8 mouse cellular contexts compared by ENCODE assay signal in genomic region chr16:91995459-91996190, GRCm38 (mm10).
A peak's percentile ranks its signal among the peaks of the same experiment; 100 is the strongest.
DNase-seq lines count a peak whose midpoint lies in the region; ATAC-seq and TF ChIP-seq lines count a peak whose summit lies in the region.

No protein-coding gene starts in this region.

- no peak overlapping the region for H3K9ac ChIP-seq in lung, embryonic 14.5 days
- 0 out of 2 replicates have a peak overlapping the region, but pooled peaks have one; percentile 1 for H3K9ac ChIP-seq in hindbrain, embryonic 14.5 days
- no peak overlapping the region for H3K9ac ChIP-seq in midbrain, embryonic 15.5 days

- no peak for TF ChIP-seq CTCF in lung, embryonic 14.5 days (IDR thresholded peaks at IDR 0.05; ENCODE audit: low read depth)

- DNase-seq in lung, embryonic 14.5 days: peak; percentile 84
- no peak for DNase-seq in lung, adult 18-20 months
- peak; percentile 16 to 29 for DNase-seq in cerebellum, postnatal 36 days
- peak; percentile 52 for DNase-seq in hindbrain, embryonic 14.5 days (ENCODE audit: low spot score)
- DNase-seq in layer of hippocampus, postnatal 36 days: peak; percentile 25 to 26
- DNase-seq in urinary bladder, postnatal 10 days (ENCODE audit: low spot score): no peak

- WGBS in lung, embryonic 14.5 days: 7% methylated on average over 13 of the region's 13 CpGs
- WGBS in hindbrain, embryonic 14.5 days: 23% methylated on average over 13 of the region's 13 CpGs
- 28% methylated on average over 13 of the region's 13 CpGs for WGBS in midbrain, embryonic 15.5 days

- H3K4me3 ChIP-seq in lung, embryonic 14.5 days (ENCODE audit: low read depth, low read length): no peak overlapping the region
- H3K4me3 ChIP-seq in hindbrain, embryonic 14.5 days (replicated peaks; ENCODE audit: low read length): peak overlapping the region; percentile 7; the same call in 1 of the 2 replicates
- H3K4me3 ChIP-seq in midbrain, embryonic 15.5 days: peak overlapping the region; percentile 18

- peak overlapping the region; percentile 47 for H3K27ac ChIP-seq in lung, embryonic 14.5 days (ENCODE audit: low read depth)
- H3K27ac ChIP-seq in hindbrain, embryonic 14.5 days: peak overlapping the region; percentile 10
- 0 out of 2 replicates have a peak overlapping the region, but pooled peaks have one; percentile 28 for H3K27ac ChIP-seq in midbrain, embryonic 15.5 days

- peak overlapping the region; percentile 44 for H3K4me2 ChIP-seq in lung, embryonic 14.5 days
- peak overlapping the region; percentile 43 for H3K4me2 ChIP-seq in hindbrain, embryonic 14.5 days (replicated peaks)
- peak overlapping the region; percentile 42 for H3K4me2 ChIP-seq in midbrain, embryonic 15.5 days

- H3K4me1 ChIP-seq in lung, embryonic 14.5 days (ENCODE audit: insufficient read depth): 0 out of 2 replicates have a peak, but pooled peaks cover 5% of the 10 kb centered on the region
- H3K4me1 ChIP-seq in hindbrain, embryonic 14.5 days (replicated peaks; ENCODE audit: control insufficient read depth, insufficient read depth, low read length): peaks cover 2% of the 10 kb centered on the region; the same call in 1 of the 2 replicates
- H3K4me1 ChIP-seq in midbrain, embryonic 15.5 days: peaks cover 4% of the 10 kb centered on the region; the same call in 1 of the 2 replicates

- no peaks in the 10 kb centered on the region for H3K9me3 ChIP-seq in lung, embryonic 14.5 days (ENCODE audit: low read depth, low read length)
- H3K9me3 ChIP-seq in hindbrain, embryonic 14.5 days (ENCODE audit: control insufficient read depth, low read length): no peaks in the 10 kb centered on the region
- no peaks in the 10 kb centered on the region for H3K9me3 ChIP-seq in midbrain, embryonic 15.5 days

- H3K36me3 ChIP-seq in lung, embryonic 14.5 days (ENCODE audit: insufficient read depth): no peaks in the 10 kb centered on the region
- H3K36me3 ChIP-seq in hindbrain, embryonic 14.5 days (replicated peaks; ENCODE audit: control insufficient read depth, insufficient read depth): no peaks in the 10 kb centered on the region
- H3K36me3 ChIP-seq in midbrain, embryonic 15.5 days (replicated peaks): no peaks in the 10 kb centered on the region

- peak; percentile 94 for ATAC-seq in lung, embryonic 14.5 days (ENCODE audit: insufficient read depth)
- ATAC-seq in hindbrain, embryonic 14.5 days (ENCODE audit: low FRiP score): peak; percentile 70; the same call in 1 of the 2 replicates
- ATAC-seq in midbrain, embryonic 15.5 days (replicated peaks): no peak
- no peak for ATAC-seq in erythroblast, adult 5-6 weeks (replicated peaks; ENCODE audit: low FRiP score, poor library complexity, severe bottlenecking)

- H3K27me3 ChIP-seq in lung, embryonic 14.5 days (ENCODE audit: insufficient read depth, low read length): no peaks in the 10 kb centered on the region
- H3K27me3 ChIP-seq in hindbrain, embryonic 14.5 days (ENCODE audit: control insufficient read depth, insufficient read depth, low read length): no peaks in the 10 kb centered on the region
- H3K27me3 ChIP-seq in midbrain, embryonic 15.5 days (replicated peaks): no peaks in the 10 kb centered on the region

Comparison
In these comparisons a context has a peak if more than half of its experiments do, and no peak if none do; other contexts are left out.
1. DNase-seq: peak in lung, embryonic 14.5 days (single experiment), cerebellum, postnatal 36 days (2 of 2), hindbrain, embryonic 14.5 days (single experiment) and layer of hippocampus, postnatal 36 days (2 of 2); none in lung, adult 18-20 months (0 of 2) and urinary bladder, postnatal 10 days (single experiment).
2. ATAC-seq: peak in lung, embryonic 14.5 days (single experiment) and hindbrain, embryonic 14.5 days (single experiment); none in midbrain, embryonic 15.5 days (single experiment) and erythroblast, adult 5-6 weeks (single experiment).
3. Peak in every context shown above with its lines, with median percentiles within 50 percentile points of each other: H3K27ac ChIP-seq and H3K4me2 ChIP-seq.